Mouse (Mus musculus) heart, embryonic 14.5 days (tissue): ENCODE measurements around the gene Stk39. TPM values are rescaled to one million over a fixed set of nuclear protein-coding genes. Genes with fewer than 3 reads are reported as not detected.

Experiments
- ATAC-seq: fragments of 200-750 bp; cut with Nextera tagmentation; 2 replicates; pipeline ENCODE4 v1.8.0; 2017; ENCODE audit warnings: low read depth, moderate TSS enrichment; ENCODE audit not compliant: insufficient number of reproducible peaks, insufficient read depth, low FRiP score
- H3K27ac ChIP-seq, 2 experiments: fragments of 200-500 bp in 1 of 2; fragments of 300-500 bp in 1 of 2; sonication (generic) in 1 of 2; replicated peaks in 1 of 2; 2 replicates each; pipeline ENCODE4 v1.5.1; 2012 to 2014; ENCODE audit warnings: low read depth in 2 of 2, low read length in 2 of 2, control low read depth in 1 of 2, mild to moderate bottlenecking in 1 of 2, mixed read lengths in 1 of 2; ENCODE audit not compliant: control insufficient read depth in 1 of 2, insufficient read depth in 1 of 2
- H3K27me3 ChIP-seq: fragments of 300-500 bp; sonication (generic); 2 replicates; pipeline ENCODE4 v1.6.1; 2014; ENCODE audit warnings: mild to moderate bottlenecking, low read length, control low read depth; ENCODE audit not compliant: control insufficient read depth, insufficient read depth
- H3K36me3 ChIP-seq: fragments of 300-500 bp; sonication (generic); 2 replicates; pipeline ENCODE4 v1.6.1; 2014; ENCODE audit warnings: mild to moderate bottlenecking, control low read depth, low read length, mixed read lengths; ENCODE audit not compliant: control insufficient read depth, insufficient read depth
- H3K4me1 ChIP-seq, 2 experiments: fragments of 200-500 bp in 1 of 2; fragments of 300-500 bp in 1 of 2; sonication (generic) in 1 of 2; 2 replicates each; pipeline ENCODE4 v1.6.1; 2012 to 2014; ENCODE audit warnings: low read length in 2 of 2, control low read depth in 1 of 2, mixed read lengths in 1 of 2; ENCODE audit not compliant: control insufficient read depth in 2 of 2, insufficient read depth in 2 of 2
- H3K4me2 ChIP-seq: fragments of 300-500 bp; sonication (generic); 2 replicates; pipeline ENCODE4 v1.6.1; 2014; ENCODE audit warnings: mild to moderate bottlenecking, low read length
- H3K4me3 ChIP-seq, 2 experiments: fragments of 200-500 bp in 1 of 2; fragments of 300-500 bp in 1 of 2; sonication (generic) in 1 of 2; 2 replicates each; pipeline ENCODE4 v1.5.1; 2012 to 2014; ENCODE audit warnings: low read length in 2 of 2, mild to moderate bottlenecking in 2 of 2, control low read depth in 1 of 2, low read depth in 1 of 2, moderate library complexity in 1 of 2; ENCODE audit not compliant: control insufficient read depth in 1 of 2, insufficient read depth in 1 of 2
- H3K9ac ChIP-seq: fragments of 300-500 bp; sonication (generic); 2 replicates; pipeline ENCODE4 v1.6.1; 2014; ENCODE audit warnings: mild to moderate bottlenecking, low read length
- H3K9me3 ChIP-seq: fragments of 300-500 bp; sonication (generic); 2 replicates; pipeline ENCODE4 v1.6.1; 2016; ENCODE audit warnings: low read length, control low read depth; ENCODE audit not compliant: control insufficient read depth
- WGBS: fragments of 180-500 bp; shearing (Covaris S2); extraction: QIAGEN DNeasy Blood & Tissue Kit; methylation state at CpG from one replicate; pipeline ENCODE4 v1.1.7; 2014; 5-methylcytosine and 5-hydroxymethylcytosine counted together
- polyA plus RNA-seq: library from polyadenylated mRNA; unstranded; fragments of >200 nt; fragmentation: Nextera tagmentation; extraction: Ambion mirVana; gene quantifications from 2 replicates; pipeline ENCODE4 v1.2.1, GENCODE M21; 2014

The Stk39 gene
- polyA plus RNA-seq, 1 experiment from 2014 or later = 90.8 TPM

GRCm38 (mm10) chr2:68229872-68230271 lies 242.2 kb downstream of the Stk39 start:
- Histone ChIP-seq H3K9me3 (no peaks in the 10 kb centered on the region), H3K4me2 (no peak overlapping the region), H3K9ac (no peak overlapping the region), H3K27me3 (no peaks in the 10 kb centered on the region), H3K4me3 (no peak overlapping the region), H3K36me3 (0 out of 2 replicates have a peak, but pooled peaks cover 5% of the 10 kb centered on the region), H3K4me1 (0 out of 4 replicates have a peak, but pooled peaks cover 0 to 2% of the 10 kb centered on the region in 2 experiments), H3K27ac (no peak overlapping the region)
- ATAC-seq = no peak
- WGBS = 57% methylated on average over 2 of the region's 2 CpGs

DNA sequence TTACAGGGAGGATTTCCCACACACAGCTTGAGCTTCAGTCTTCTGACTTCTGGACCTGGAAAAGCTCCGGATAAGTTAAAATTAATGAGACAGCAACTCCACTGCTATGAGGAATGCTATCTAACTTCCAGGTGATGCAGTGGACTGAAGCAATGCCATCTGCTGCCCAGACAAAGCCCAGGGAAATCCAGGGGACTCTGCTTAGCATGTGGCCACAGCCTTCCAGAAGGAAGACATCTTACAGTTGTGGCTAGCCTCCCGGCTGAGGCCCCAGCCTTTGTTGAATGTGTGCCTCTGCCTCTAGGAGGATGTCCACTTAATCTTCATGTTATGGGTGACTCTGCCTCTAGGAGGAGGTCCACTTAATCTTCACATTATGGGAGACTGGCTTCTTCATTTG lies 243.0 kb downstream of the Stk39 start:
- no peak for ATAC-seq
- Histone ChIP-seq H3K36me3 (0 out of 2 replicates have a peak, but pooled peaks cover 5% of the 10 kb centered on the region), H3K27me3 (no peaks in the 10 kb centered on the region), H3K9me3 (no peaks in the 10 kb centered on the region), H3K27ac (no peak overlapping the region), H3K9ac (no peak overlapping the region), H3K4me1 (peaks cover under 1 to 2% of the 10 kb centered on the region in 2 experiments; a peak in 1 of 4 replicates), H3K4me3 (no peak overlapping the region), H3K4me2 (no peak overlapping the region)
- WGBS = 63% methylated on average over 2 of the region's 2 CpGs

DNA sequence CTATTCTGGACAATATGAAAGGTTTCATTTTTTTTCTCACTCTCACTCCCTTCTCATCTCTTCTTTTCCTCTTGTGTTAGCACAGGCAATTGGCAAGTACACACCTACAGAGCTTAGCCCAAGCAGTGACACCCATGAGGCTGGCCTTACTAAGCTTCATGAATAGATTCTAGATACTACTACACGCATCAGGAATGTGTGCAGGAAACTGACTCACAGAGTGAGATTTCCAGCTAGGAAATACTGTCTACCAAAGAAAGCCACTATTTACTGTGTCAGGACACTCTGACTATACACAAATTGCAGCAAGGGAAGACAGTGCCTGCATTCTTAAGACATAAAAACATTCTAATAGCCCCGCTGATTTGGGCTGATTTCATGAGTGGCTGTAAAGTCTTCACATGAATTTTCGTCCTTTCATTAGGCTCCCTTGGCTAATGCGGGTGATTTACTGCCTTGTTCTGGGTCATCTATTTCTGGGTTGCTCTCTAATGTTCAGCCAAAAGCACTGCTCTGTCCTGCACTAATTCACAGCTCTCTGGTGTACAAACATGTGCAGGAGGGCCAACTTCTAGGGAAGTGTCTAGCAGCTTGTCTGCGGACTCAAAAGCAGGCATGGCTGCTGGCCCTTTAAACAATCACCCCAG lies 249.7 kb downstream of the Stk39 start:
- Histone ChIP-seq H3K4me3 (no peak overlapping the region), H3K36me3 (peaks cover 24% of the 10 kb centered on the region), H3K27me3 (no peaks in the 10 kb centered on the region), H3K9me3 (no peaks in the 10 kb centered on the region), H3K9ac (no peak overlapping the region), H3K27ac (peak overlapping the region; percentile 51 to 77), H3K4me1 (peaks cover 9 to 39% of the 10 kb centered on the region in 2 experiments), H3K4me2 (no peak overlapping the region)
- no peak; the same call in 1 of the 2 replicates for ATAC-seq
- WGBS = 36% methylated on average over 5 of the region's 5 CpGs

DNA sequence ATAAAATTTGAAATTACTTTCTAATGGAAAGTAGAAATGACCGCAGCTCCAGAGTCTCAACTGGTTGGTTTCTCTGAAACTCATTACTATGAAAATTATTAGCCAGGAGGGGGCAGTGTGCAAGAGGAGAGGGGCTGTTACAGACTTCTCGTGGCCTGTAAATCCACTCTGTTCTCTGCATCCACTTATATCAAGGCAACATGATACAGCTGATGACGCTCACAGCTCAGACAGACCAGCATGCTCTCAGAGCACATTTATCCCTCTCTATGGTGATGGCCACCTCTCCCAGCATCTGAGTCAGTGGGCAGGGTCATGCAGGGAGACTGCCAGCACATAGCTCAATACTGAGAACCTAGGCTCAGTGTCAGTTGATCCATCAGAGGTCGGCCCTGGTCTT lies 250.8 kb downstream of the Stk39 start:
- ATAC-seq = no peak
- Histone ChIP-seq H3K4me2 (no peak overlapping the region), H3K27ac (no peak overlapping the region), H3K36me3 (peaks cover 27% of the 10 kb centered on the region), H3K4me3 (no peak overlapping the region), H3K9me3 (no peaks in the 10 kb centered on the region), H3K4me1 (peaks cover 9 to 39% of the 10 kb centered on the region in 2 experiments), H3K27me3 (no peaks in the 10 kb centered on the region), H3K9ac (no peak overlapping the region)
- 41% methylated on average over 4 of the region's 4 CpGs for WGBS

- Histone ChIP-seq H3K27ac (no peak overlapping the region), H3K36me3 (peaks cover 30% of the 10 kb centered on the region), H3K9ac (no peak overlapping the region), H3K4me3 (no peak overlapping the region), H3K4me1 (peaks cover 9 to 46% of the 10 kb centered on the region in 2 experiments), H3K4me2 (no peak overlapping the region), H3K27me3 (no peaks in the 10 kb centered on the region), H3K9me3 (no peaks in the 10 kb centered on the region)
- 88% methylated on average over 4 of the region's 4 CpGs for WGBS
- ATAC-seq = no peak
Observed at GRCm38 (mm10) chr2:68219823-68220222, 252.2 kb downstream of the Stk39 start.

DNA sequence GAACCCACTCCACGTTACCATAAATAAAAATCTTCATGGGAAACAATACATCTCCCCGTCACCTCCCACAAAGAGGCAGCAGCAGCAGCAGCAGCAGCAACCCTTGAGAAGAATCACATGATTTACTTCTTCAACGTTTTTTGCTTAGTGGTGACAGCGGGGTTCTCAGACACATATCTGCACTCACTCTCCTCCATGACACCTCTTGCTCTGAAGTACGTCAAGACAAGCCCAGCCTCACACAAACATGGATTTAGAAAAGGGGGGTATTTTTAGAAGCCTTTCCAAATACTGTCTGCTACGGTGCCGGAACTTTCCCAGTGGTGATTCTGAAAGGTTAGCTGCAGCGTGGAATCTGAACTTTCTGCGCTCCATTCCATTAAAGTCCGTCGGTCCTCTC lies 256.9 kb downstream of the Stk39 start:
- Histone ChIP-seq H3K9ac (no peak overlapping the region), H3K9me3 (no peaks in the 10 kb centered on the region), H3K36me3 (peaks cover 23% of the 10 kb centered on the region), H3K4me1 (peaks cover 23 to 50% of the 10 kb centered on the region in 2 experiments), H3K4me3 (no peak overlapping the region), H3K27me3 (no peaks in the 10 kb centered on the region), H3K4me2 (no peak overlapping the region), H3K27ac (peak overlapping the region; percentile 48 to 68)
- 25% methylated on average over 11 of the region's 11 CpGs for WGBS
- 0 out of 2 replicates have a peak, but pooled peaks have one; percentile 61 for ATAC-seq

DNA sequence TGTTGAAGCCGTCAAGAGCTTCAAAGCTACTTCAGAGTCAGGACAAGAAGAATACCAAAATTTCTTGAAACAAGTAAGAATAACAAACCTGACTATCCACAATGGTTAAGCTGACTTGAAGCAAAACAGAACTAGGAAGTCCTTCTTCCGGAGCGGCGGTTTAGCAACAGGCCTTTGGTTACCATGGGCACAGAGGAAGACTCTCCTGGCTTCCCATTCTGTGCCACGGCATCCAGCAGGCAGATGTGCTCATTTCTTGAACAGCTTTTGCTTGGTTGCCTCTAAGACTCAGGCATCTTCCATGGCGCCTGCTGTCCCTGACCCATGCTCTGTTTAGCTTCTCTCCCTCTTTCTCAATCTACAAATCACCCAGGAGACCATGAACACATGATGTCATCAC lies 257.7 kb downstream of the Stk39 start:
- peaks cover 27 to 58% of the 10 kb centered on the region in 2 experiments for H3K4me1 ChIP-seq

More for the DNA sequence above, 257.7 kb downstream of the Stk39 start:
- Histone ChIP-seq H3K27me3 (no peaks in the 10 kb centered on the region), H3K36me3 (peaks cover 18% of the 10 kb centered on the region), H3K27ac (peak overlapping the region; percentile 48 to 57), H3K9me3 (no peaks in the 10 kb centered on the region), H3K9ac (no peak overlapping the region), H3K4me2 (no peak overlapping the region), H3K4me3 (no peak overlapping the region)
- WGBS = 53% methylated on average over 6 of the region's 6 CpGs
- no peak for ATAC-seq
